In genomic region chr17:29500802-29501469, GRCm38 (mm10) we compare ENCODE assay signal across 13 mouse cellular contexts. TPM values are rescaled to one million over a fixed set of nuclear protein-coding genes. Genes with fewer than 3 reads are reported as not detected.
A peak's percentile ranks its signal among the peaks of the same experiment; 100 is the strongest.
DNase-seq lines count a peak whose midpoint lies in the region; ATAC-seq and TF ChIP-seq lines count a peak whose summit lies in the region.
"Had no signal": no experiment of that assay in that cellular context is flagged by ENCODE, and none has a peak within 500 bp of the region (broad histone marks: within the 10 kb centered on the region; RNA-seq: fewer than 3 reads in every experiment).

No protein-coding gene starts in this region.

- H3K9ac ChIP-seq in liver, embryonic 14.5 days (replicated peaks): peak overlapping the region; percentile 74

- H3K4me1 ChIP-seq in heart, embryonic 10.5 days: peaks cover 17% of the 10 kb centered on the region
- peaks cover 66 to 81% of the 10 kb centered on the region in 2 experiments for H3K4me1 ChIP-seq in liver, embryonic 14.5 days (replicated peaks; ENCODE audit: control insufficient read depth in 2 of 2, insufficient read depth in 2 of 2, low read length in 1 of 2)

- DNase-seq in heart, embryonic 10.5 days (ENCODE audit: low spot score): peak; percentile 93
- DNase-seq in heart, adult 11 months: no peak
- DNase-seq in spleen, postnatal 4 days (ENCODE audit: low spot score in 2 of 2): peak; percentile 56 to 72
- DNase-seq in spleen, adult 12 weeks (ENCODE audit: low spot score): no peak
- DNase-seq in liver, embryonic 14.5 days (ENCODE audit: low read depth in 3 of 3, low spot score in 3 of 3): peak; percentile 86 to 92 (median 89)
- DNase-seq in yolk sac, embryonic 10.5 days (ENCODE audit: low spot score): peak; percentile 61
- DNase-seq in layer of hippocampus, adult 18-20 months (ENCODE audit: low spot score in 2 of 2): no peak
- no peak for DNase-seq in adrenal gland, adult 2 months
- DNase-seq: cerebellum, adult 9-11 months; kidney, adult 18-20 months; right cerebral cortex, postnatal 25 days had no signal

- WGBS in heart, embryonic 10.5 days: 64% methylated on average over 17 of the region's 17 CpGs
- 12% methylated on average over 17 of the region's 17 CpGs for WGBS in liver, embryonic 14.5 days (ENCODE audit: insufficient replicate concordance)

- peak; percentile 92 for TF ChIP-seq EP300 in liver, embryonic 14.5 days (IDR thresholded peaks at IDR 0.05; ENCODE audit: low read depth)

- no peaks in the 10 kb centered on the region for H3K27me3 ChIP-seq in heart, embryonic 10.5 days (ENCODE audit: insufficient read depth, poor library complexity, severe bottlenecking)
- H3K27me3 ChIP-seq in liver, embryonic 14.5 days (ENCODE audit: control insufficient read depth, insufficient read depth, low read length): no peaks in the 10 kb centered on the region

- H3K4me2 ChIP-seq in liver, embryonic 14.5 days (ENCODE audit: low read depth): peak overlapping the region; percentile 72

- TF ChIP-seq CTCF in liver, embryonic 14.5 days (IDR thresholded peaks at IDR 0.05; ENCODE audit: low read depth): peak; percentile 59

- no peaks in the 10 kb centered on the region for H3K9me3 ChIP-seq in heart, embryonic 10.5 days
- H3K9me3 ChIP-seq in liver, embryonic 14.5 days (ENCODE audit: control insufficient read depth, low read length): no peaks in the 10 kb centered on the region; the same call in 1 of the 2 replicates

- no peak overlapping the region for H3K4me3 ChIP-seq in heart, embryonic 10.5 days
- peak overlapping the region; percentile 15 to 24; a peak in 2 of 4 replicates for H3K4me3 ChIP-seq in liver, embryonic 14.5 days (ENCODE audit: insufficient read depth in 1 of 2, low read depth in 2 of 2, low read length in 2 of 2)

- peak overlapping the region; percentile 67 for H3K27ac ChIP-seq in heart, embryonic 10.5 days
- H3K27ac ChIP-seq in liver, embryonic 14.5 days: peak overlapping the region; percentile 95

- ATAC-seq in liver, embryonic 14.5 days (ENCODE audit: insufficient read depth): peak; percentile 88

- 0 out of 2 replicates have a peak, but pooled peaks cover 6% of the 10 kb centered on the region for H3K36me3 ChIP-seq in heart, embryonic 10.5 days
- H3K36me3 ChIP-seq in liver, embryonic 14.5 days (replicated peaks; ENCODE audit: control insufficient read depth, insufficient read depth, low read depth): peaks cover 8% of the 10 kb centered on the region

RNA-seq across cellular contexts. Expression of gene Pim1, which starts 10.4 kb away (rescaled TPM):
- polyA plus RNA-seq in heart, embryonic 10.5 days (2016; fragmentation: Nextera tagmentation; extraction: Ambion mirVana): 28.7 and 31.4 TPM in 2 replicates
- 61.4 and 64.5 TPM in 2 replicates for polyA plus RNA-seq in liver, embryonic 14.5 days (2012; rRNA removed)
- 60.4 and 69.9 TPM in 2 replicates for polyA plus RNA-seq in liver, embryonic 14.5 days (2014; fragmentation: Nextera tagmentation; extraction: Ambion mirVana)
- 1 to 10 TPM; 4.2 to 4.5 TPM for total RNA-seq in layer of hippocampus, adult 18-20 months (2021)
- total RNA-seq in adrenal gland, adult 2 months (2021): 100 to 1,000 TPM; 120 to 124 TPM
- 150 and 153 TPM in 2 replicates for polyA plus RNA-seq in adrenal gland, adult 2 months (2012; rRNA removed)

RNA-seq across cellular contexts. Expression of gene Gm17657, which starts 48.5 kb away (rescaled TPM):
- polyA plus RNA-seq in heart, embryonic 10.5 days (2016; fragmentation: Nextera tagmentation; extraction: Ambion mirVana): not detected in 2 replicates
- not detected in 2 replicates for polyA plus RNA-seq in liver, embryonic 14.5 days (2012; rRNA removed)
- polyA plus RNA-seq in liver, embryonic 14.5 days (2014; fragmentation: Nextera tagmentation; extraction: Ambion mirVana): not detected in 2 replicates
- total RNA-seq in layer of hippocampus, adult 18-20 months (2021): not detected
- not detected for total RNA-seq in adrenal gland, adult 2 months (2021)
- polyA plus RNA-seq in adrenal gland, adult 2 months (2012; rRNA removed): not detected in 2 replicates
- total RNA-seq: gastrocnemius, postnatal 4 days had no signal
- polyA plus RNA-seq: limb, embryonic 11.5 days had no signal

RNA-seq across cellular contexts. Expression of gene Tbc1d22b, which starts 48.6 kb away (rescaled TPM):
- 13.6 and 14.4 TPM in 2 replicates for polyA plus RNA-seq in heart, embryonic 10.5 days (2016; fragmentation: Nextera tagmentation; extraction: Ambion mirVana)
- polyA plus RNA-seq in liver, embryonic 14.5 days (2012; rRNA removed): 3.3 and 3.6 TPM in 2 replicates
- 2.3 and 2.9 TPM in 2 replicates for polyA plus RNA-seq in liver, embryonic 14.5 days (2014; fragmentation: Nextera tagmentation; extraction: Ambion mirVana)
- total RNA-seq in layer of hippocampus, adult 18-20 months (2021): 10 to 100 TPM; 37.8 to 41.4 TPM
- total RNA-seq in adrenal gland, adult 2 months (2021): 10 to 100 TPM; 24.2 to 30.5 TPM
- 25.7 and 30.6 TPM in 2 replicates for polyA plus RNA-seq in adrenal gland, adult 2 months (2012; rRNA removed)

RNA-seq across cellular contexts. Expression of gene Tmem217, which starts 51.2 kb away (rescaled TPM):
- polyA plus RNA-seq in heart, embryonic 10.5 days (2016; fragmentation: Nextera tagmentation; extraction: Ambion mirVana): 1.3 and 1.5 TPM in 2 replicates
- polyA plus RNA-seq in liver, embryonic 14.5 days (2012; rRNA removed): 0.09 TPM in 1 of 2 replicates, not detected in the other
- polyA plus RNA-seq in liver, embryonic 14.5 days (2014; fragmentation: Nextera tagmentation; extraction: Ambion mirVana): not detected in 2 replicates
- not detected for total RNA-seq in layer of hippocampus, adult 18-20 months (2021)
- total RNA-seq in adrenal gland, adult 2 months (2021): not detected
- polyA plus RNA-seq in adrenal gland, adult 2 months (2012; rRNA removed): 0.88 and 1.6 TPM in 2 replicates
- total RNA-seq: gastrocnemius, postnatal 4 days had no signal

Comparison
In these comparisons a context has a peak if more than half of its experiments do, and no peak if none do; other contexts are left out.
1. DNase-seq: peak in heart, embryonic 10.5 days (single experiment), spleen, postnatal 4 days (2 of 2), liver, embryonic 14.5 days (3 of 3) and yolk sac, embryonic 10.5 days (single experiment); none in heart, adult 11 months (single experiment), spleen, adult 12 weeks (single experiment), layer of hippocampus, adult 18-20 months (0 of 2) and adrenal gland, adult 2 months (single experiment).